Mouse (Mus musculus) embryonic facial prominence, embryonic 13.5 days (tissue): ENCODE results near the gene Pam16. TPM values are rescaled to one million over a fixed set of nuclear protein-coding genes. Genes with fewer than 3 reads are reported as not detected.

ENCODE experiments used
- ATAC-seq: fragments of 200-750 bp; cut with Nextera tagmentation; 2 replicates; pipeline ENCODE4 v1.8.0; 2017; ENCODE audit warnings: low read depth; ENCODE audit not compliant: insufficient number of reproducible peaks, insufficient read depth, low FRiP score, low TSS enrichment
- H3K27ac ChIP-seq: fragments of 300-500 bp; sonication (generic); 2 replicates; pipeline ENCODE4 v1.5.1; 2015; ENCODE audit warnings: moderate library complexity, mild to moderate bottlenecking, inconsistent platforms
- H3K27me3 ChIP-seq: fragments of 300-500 bp; sonication (generic); 2 replicates; pipeline ENCODE4 v1.6.1; 2015; ENCODE audit warnings: mild to moderate bottlenecking, inconsistent platforms
- H3K36me3 ChIP-seq: fragments of 300-500 bp; sonication (generic); 2 replicates; pipeline ENCODE4 v1.6.1; 2015; ENCODE audit warnings: mild to moderate bottlenecking, inconsistent platforms
- H3K4me1 ChIP-seq: fragments of 300-500 bp; sonication (generic); 2 replicates; pipeline ENCODE4 v1.6.1; 2015; ENCODE audit warnings: inconsistent platforms
- H3K4me2 ChIP-seq: fragments of 300-500 bp; sonication (generic); 2 replicates; pipeline ENCODE4 v1.6.1; 2015; ENCODE audit warnings: moderate library complexity, mild to moderate bottlenecking, inconsistent platforms
- H3K4me3 ChIP-seq: fragments of 300-500 bp; sonication (generic); 2 replicates; pipeline ENCODE4 v1.5.1; 2015; ENCODE audit warnings: mild to moderate bottlenecking, inconsistent platforms
- H3K9ac ChIP-seq: fragments of 300-500 bp; sonication (generic); 2 replicates; pipeline ENCODE4 v1.6.1; 2015; ENCODE audit warnings: mild to moderate bottlenecking, inconsistent platforms
- H3K9me3 ChIP-seq: fragments of 300-500 bp; sonication (generic); 2 replicates; pipeline ENCODE4 v1.6.1; 2016; ENCODE audit warnings: inconsistent platforms
- WGBS: fragments of 180-500 bp; shearing (Covaris S2); methylation state at CpG from one replicate; pipeline ENCODE4 v1.1.7; 2015; ENCODE audit warnings: mixed read lengths; 5-methylcytosine and 5-hydroxymethylcytosine counted together
- polyA plus RNA-seq: library from polyadenylated mRNA; unstranded; fragments of >200 nt; fragmentation: Nextera tagmentation; extraction: Ambion mirVana; gene quantifications from 2 replicates; pipeline ENCODE4 v1.2.1, GENCODE M21; 2015

Pam16 gene
- polyA plus RNA-seq, 1 experiment from 2014 or later, result 99.5 TPM

DNA sequence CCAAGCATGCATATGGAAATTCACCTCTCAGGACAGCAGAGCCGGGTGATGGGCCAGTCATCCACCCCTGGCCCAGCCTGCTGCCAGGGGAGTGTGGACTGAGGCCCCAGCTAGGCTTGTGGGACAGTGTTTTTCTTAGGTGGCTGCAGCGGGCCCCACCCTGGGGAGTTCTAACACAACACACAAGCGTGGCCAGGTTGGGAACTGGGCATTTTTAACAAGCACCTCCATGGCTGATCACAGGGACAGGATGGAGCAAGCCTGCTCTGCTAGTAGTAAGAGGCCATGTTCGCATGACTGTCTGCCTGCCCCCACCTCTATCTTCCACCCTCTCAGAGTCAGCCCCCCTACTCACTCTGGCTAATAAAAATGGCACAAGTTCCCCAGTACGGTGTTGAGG is 26.7 kb downstream of the Pam16 start:
- ATAC-seq, result no peak
- no peaks in the 10 kb centered on the region for H3K36me3 ChIP-seq
- no peaks in the 10 kb centered on the region for H3K27me3 ChIP-seq
- H3K4me2 ChIP-seq, result peak overlapping the region; percentile 99
- 59% methylated on average over 5 of the region's 5 CpGs for WGBS
- peak overlapping the region; percentile 95 for H3K9ac ChIP-seq
- H3K4me3 ChIP-seq, result 0 out of 2 replicates have a peak overlapping the region, but pooled peaks have one; percentile 89
- peak overlapping the region; percentile 96 for H3K27ac ChIP-seq
- H3K9me3 ChIP-seq, result no peaks in the 10 kb centered on the region
- peaks cover 83% of the 10 kb centered on the region for H3K4me1 ChIP-seq

DNA sequence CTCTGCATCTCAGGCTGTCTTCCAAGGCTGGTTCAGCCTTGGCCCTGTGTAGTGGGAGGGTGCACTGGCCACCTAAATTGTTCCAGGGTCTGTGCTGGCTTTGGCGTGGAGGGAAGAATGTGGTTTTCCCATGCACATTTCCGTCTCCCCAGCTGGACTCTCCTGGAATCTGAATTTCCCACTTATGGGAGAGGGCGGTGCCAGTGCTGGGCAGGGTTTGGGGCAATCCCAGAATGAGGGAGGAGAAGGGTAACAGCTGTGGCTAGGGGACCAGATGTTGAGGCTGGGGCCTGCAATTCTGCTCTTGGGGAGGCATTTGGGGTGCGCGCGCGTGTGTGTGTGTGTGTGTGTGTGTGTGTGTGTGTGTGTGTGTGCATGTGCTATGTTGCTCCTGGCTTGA is 27.5 kb downstream of the Pam16 start:
- Histone ChIP-seq H3K27me3 (no peaks in the 10 kb centered on the region), H3K4me3 (peak overlapping the region; percentile 89), H3K4me2 (peak overlapping the region; percentile 99), H3K36me3 (no peaks in the 10 kb centered on the region), H3K9me3 (no peaks in the 10 kb centered on the region), H3K9ac (peak overlapping the region; percentile 95), H3K27ac (peak overlapping the region; percentile 96), H3K4me1 (peaks cover 83% of the 10 kb centered on the region)
- ATAC-seq, result no peak
- 31% methylated on average over 7 of the region's 7 CpGs for WGBS

DNA sequence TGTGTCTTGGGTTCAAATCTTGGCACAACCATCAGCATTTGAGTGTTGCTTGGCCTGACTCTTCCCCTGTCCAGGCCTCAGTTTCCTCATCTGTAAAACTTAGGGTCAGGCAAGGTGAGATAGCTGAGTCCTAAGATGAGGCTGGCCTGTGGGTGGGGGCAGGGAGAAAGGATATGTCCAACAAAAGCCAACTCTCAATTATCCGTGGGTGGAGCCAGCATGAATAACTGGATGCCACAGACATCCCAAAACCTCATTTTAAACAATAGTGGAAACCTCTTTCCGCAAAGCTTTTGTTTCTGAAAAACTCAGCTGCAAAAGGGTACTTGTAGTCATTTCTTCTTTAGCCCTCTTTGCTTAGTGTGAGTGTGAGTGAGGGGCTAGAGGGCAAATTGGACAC is 28.0 kb downstream of the Pam16 start:
- WGBS, result 34% methylated on average over 2 of the region's 2 CpGs
- Histone ChIP-seq H3K9ac (peak overlapping the region; percentile 95), H3K9me3 (no peaks in the 10 kb centered on the region), H3K4me2 (peak overlapping the region; percentile 99), H3K4me1 (peaks cover 83% of the 10 kb centered on the region), H3K4me3 (peak overlapping the region; percentile 89), H3K36me3 (no peaks in the 10 kb centered on the region), H3K27ac (peak overlapping the region; percentile 96), H3K27me3 (no peaks in the 10 kb centered on the region)
- ATAC-seq, result no peak

DNA sequence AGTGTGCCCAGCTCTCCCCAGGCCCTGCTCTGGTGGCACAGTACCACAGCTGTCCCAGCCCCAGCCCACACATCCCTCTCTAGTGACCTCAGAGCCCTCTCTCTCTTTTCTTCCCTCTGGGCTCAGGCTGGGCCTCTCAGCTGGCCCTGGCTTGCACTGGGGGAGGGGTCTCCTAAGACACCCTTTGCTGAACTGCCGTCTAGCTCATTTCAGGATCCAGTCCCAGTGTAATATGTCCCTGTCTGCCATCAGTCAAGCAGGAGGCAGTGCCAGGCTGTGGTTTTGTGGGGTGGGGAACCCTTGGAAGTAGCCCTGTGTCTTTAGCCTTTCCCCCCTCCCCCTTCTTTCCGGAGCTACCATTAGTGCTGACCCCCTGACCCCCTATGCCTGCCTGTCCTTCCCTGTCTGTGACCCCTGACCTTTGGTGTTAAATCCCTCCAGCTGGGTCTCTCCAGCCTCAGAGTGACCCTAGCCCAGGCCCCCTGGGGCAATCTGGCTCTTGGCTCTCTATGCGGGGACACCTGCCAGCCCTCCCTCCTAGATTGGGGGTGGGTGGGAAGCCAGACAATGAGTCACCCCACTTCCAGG is 28.6 kb downstream of the Pam16 start:
- Histone ChIP-seq H3K4me3 (peak overlapping the region; percentile 89), H3K4me2 (peak overlapping the region; percentile 99), H3K27ac (peak overlapping the region; percentile 96), H3K9me3 (no peaks in the 10 kb centered on the region), H3K27me3 (no peaks in the 10 kb centered on the region), H3K4me1 (peaks cover 80% of the 10 kb centered on the region), H3K36me3 (peaks cover under 1% of the 10 kb centered on the region; the same call in 1 of the 2 replicates), H3K9ac (peak overlapping the region; percentile 95)
- no peak for ATAC-seq
- WGBS, result 10% methylated on average over 3 of the region's 3 CpGs

DNA sequence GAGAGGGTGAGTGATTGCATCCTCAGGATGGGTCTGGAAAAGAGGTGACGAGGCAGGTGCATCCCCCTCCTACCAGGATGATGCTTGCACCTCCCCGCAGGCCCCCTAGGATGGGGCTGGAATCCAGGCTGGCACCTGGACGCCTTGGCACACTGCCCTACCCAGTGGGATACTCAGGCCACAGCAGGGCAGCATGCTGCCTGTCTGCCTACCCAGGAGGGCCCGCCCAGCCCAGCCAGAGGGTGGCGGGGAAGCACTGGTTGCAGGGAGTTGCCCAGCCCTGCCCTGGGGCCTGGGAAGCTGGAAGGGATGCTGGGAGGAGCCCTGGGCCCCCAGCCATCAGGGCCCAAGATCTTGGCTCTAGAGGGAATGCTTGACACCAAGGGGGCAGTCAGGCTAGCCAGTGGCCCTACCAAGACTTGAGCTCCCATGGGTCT is 29.2 kb downstream of the Pam16 start:
- 6% methylated on average over 5 of the region's 5 CpGs for WGBS
- ATAC-seq, result no peak
- no peaks in the 10 kb centered on the region for H3K27me3 ChIP-seq
- peak overlapping the region; percentile 96 for H3K27ac ChIP-seq
- H3K4me2 ChIP-seq, result peak overlapping the region; percentile 99
- no peaks in the 10 kb centered on the region for H3K9me3 ChIP-seq
- peaks cover 8% of the 10 kb centered on the region for H3K36me3 ChIP-seq
- peak overlapping the region; percentile 89 for H3K4me3 ChIP-seq
- H3K4me1 ChIP-seq, result peaks cover 74% of the 10 kb centered on the region
- H3K9ac ChIP-seq, result peak overlapping the region; percentile 95

DNA sequence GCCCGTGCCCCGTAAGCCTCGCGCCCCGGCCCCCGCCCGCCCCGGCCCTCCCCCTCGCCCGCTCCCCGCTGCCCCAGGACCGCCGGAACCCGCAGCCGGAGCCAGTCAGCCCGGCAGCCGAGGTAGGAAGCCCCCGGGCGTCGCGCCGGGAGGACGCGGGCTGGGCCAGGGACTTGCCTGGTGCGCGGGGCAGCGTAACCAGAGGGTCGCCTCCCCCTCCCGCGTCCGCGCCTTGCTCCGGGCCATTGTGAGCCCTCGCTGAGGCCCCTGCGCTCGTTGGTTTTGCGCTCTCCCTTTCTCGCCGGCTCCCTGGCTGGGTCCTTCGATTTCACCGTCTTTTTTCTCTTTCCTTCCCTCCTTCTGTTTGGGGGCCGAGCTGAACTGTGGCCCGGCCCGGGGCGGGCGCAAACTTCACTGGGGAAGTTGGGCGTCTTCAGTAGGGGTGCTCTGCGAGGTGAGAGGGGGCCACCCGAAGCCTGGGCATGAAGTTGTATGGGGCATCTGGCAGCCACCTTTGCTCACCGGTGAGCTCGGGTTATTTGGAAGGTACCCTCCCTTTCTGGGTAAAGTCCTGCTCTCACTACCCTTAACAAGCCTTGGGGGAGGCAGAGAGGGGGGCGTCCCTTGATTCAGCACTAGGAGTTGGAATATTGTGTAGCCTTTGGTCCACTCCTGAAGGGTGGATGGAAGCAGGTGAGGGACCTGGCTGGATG is 29.8 kb downstream of the Pam16 start:
- ATAC-seq, result peak; percentile 12; the same call in 1 of the 2 replicates
- H3K4me3 ChIP-seq, result peak overlapping the region; percentile 89
- H3K4me2 ChIP-seq, result peak overlapping the region; percentile 99
- peak overlapping the region; percentile 96 for H3K27ac ChIP-seq
- H3K27me3 ChIP-seq, result no peaks in the 10 kb centered on the region
- peaks cover 13% of the 10 kb centered on the region for H3K36me3 ChIP-seq
- under 1% methylated on average over 39 of the region's 52 CpGs for WGBS
- no peaks in the 10 kb centered on the region for H3K9me3 ChIP-seq
- H3K4me1 ChIP-seq, result peaks cover 69% of the 10 kb centered on the region
- peak overlapping the region; percentile 95 for H3K9ac ChIP-seq

DNA sequence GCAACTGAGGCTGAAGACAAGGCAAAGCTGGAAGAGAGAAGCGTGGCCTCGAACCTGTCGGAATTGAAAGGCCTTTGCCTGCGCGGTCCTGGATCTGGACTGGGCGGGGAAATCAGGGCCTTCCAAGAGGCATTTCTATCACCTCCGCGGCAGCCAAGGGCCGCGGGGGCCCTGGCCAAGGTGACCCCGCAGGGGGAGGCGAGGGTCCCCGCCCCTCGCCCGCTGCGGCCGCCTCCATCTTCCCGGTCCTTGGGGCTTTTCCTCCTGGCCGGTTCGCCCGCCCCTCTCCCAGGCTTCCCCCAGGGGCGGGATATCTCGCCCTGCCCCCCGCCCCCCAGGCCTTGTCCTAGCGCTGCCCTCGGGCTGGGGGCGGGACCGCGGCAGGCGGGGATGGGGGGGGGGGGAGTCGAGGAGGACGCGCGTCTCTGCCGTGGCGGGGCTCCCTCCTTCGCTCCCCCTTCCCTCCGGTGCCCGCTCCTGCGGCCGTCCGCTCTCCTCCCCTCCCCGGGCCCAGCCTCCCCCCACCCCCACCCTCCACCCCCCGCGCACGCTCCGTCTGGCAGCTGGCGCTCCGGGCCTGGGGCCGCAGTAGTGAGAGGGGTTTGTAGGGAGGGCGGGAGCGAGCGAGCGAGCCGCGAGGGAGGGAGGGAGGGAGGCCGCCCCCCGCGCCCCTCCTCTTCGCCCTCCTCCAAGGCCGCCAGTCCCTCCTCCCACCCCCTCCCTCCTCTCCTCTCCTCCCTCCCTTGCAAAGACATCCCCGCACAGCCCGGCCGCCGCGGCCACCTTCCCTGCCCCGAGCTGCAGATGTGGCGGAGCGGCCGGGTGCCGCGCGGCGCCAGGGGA is 30.6 kb downstream of the Pam16 start, which contains the start of gene Glis2:
TSS of gene Glis2 (plus strand) at position 743 of the 843 bp plus-strand sequence.
- peak; percentile 88 for ATAC-seq
- peak within 1 kb of the TSS; percentile 95 for H3K9ac ChIP-seq
- peaks cover 14% of the 10 kb centered on the region for H3K36me3 ChIP-seq
- H3K9me3 ChIP-seq, result no peaks in the 10 kb centered on the region
- peak within 1 kb of the TSS; percentile 96 for H3K27ac ChIP-seq
- peak within 1 kb of the TSS; percentile 99 for H3K4me2 ChIP-seq
- WGBS, result under 1% methylated on average over 28 of the region's 74 CpGs
- H3K4me3 ChIP-seq, result peak within 1 kb of the TSS; percentile 89
- H3K4me1 ChIP-seq, result peaks cover 61% of the 10 kb centered on the region
- no peaks in the 10 kb centered on the region for H3K27me3 ChIP-seq

DNA sequence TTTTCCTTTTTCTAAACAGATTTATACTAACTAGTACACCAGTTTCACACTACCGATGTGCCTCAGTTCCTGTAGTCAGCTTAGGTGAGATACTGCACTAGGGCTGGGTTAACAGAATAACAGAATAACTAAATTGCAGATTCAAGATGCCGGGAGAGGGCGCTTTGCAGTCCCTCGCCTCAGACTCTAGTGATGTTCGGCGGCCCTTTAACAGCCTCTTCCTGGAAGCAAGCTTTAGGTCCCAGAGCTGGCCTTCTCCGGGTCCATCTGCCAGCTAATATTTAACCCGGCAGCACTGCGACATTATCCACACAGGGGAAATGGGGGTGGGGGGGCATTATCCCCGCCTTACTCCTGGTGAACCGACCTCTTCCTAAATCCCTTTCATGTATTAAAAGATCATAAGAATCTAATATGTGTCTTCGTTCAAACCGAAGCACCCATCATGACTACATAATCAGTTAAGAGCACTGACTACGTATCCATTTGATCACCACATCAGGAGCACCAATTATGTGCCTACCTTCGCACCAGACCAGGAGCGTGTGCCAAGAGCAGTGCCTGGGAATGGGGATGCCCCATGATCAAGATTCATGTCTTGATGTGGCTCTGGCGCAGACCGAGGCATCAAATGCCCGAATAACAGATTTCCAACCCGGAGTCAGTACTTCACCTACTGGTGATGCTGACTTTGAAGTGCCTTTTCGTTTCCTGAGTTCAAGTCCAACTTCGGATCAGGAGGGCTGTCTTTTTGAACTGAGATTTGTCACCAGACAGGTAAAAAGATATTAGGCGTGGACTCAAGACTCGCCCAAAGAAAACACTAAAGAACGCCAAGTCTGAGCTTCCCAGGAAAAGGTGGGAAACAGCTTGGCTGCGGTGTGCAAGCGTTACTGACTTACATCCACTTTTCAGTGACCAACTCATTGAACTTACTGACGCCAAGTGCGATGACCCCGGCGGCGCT is 31.6 kb downstream of the Pam16 start:
- peak overlapping the region; percentile 89 for H3K4me3 ChIP-seq
- no peak for ATAC-seq
- WGBS, result 11% methylated on average over 32 of the region's 32 CpGs
- H3K9ac ChIP-seq, result peak overlapping the region; percentile 95
- peaks cover 51% of the 10 kb centered on the region for H3K4me1 ChIP-seq
- H3K27me3 ChIP-seq, result no peaks in the 10 kb centered on the region
- peak overlapping the region; percentile 96 for H3K27ac ChIP-seq
- no peaks in the 10 kb centered on the region for H3K9me3 ChIP-seq
- peaks cover 14% of the 10 kb centered on the region for H3K36me3 ChIP-seq
- H3K4me2 ChIP-seq, result peak overlapping the region; percentile 99

DNA sequence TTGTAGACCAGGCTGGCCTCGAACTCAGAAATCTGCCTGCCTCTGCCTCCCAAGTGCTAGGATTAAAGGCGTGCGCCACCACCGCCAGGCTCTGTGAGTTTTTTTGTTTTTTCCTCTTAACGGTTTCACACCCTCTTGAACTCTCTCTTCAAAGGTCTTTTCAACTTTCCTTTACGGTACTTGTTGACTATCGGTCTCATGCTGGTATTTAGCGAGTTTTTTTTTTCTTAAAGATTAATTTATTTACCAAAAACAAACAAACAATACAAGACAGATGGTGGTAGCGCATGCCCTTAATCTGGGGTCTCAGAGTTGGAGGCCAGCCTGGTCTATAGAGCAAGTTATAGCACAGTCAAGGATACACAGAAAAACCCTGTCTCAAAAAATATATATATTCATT is 34.6 kb downstream of the Pam16 start:
- no peak overlapping the region for H3K4me2 ChIP-seq
- H3K36me3 ChIP-seq, result peaks cover 14% of the 10 kb centered on the region
- no peaks in the 10 kb centered on the region for H3K9me3 ChIP-seq
- H3K27me3 ChIP-seq, result no peaks in the 10 kb centered on the region
- peaks cover 42% of the 10 kb centered on the region for H3K4me1 ChIP-seq
- WGBS, result 93% methylated on average over 9 of the region's 9 CpGs
- H3K9ac ChIP-seq, result no peak overlapping the region
- ATAC-seq, result no peak
- H3K27ac ChIP-seq, result no peak overlapping the region
- no peak overlapping the region for H3K4me3 ChIP-seq

DNA sequence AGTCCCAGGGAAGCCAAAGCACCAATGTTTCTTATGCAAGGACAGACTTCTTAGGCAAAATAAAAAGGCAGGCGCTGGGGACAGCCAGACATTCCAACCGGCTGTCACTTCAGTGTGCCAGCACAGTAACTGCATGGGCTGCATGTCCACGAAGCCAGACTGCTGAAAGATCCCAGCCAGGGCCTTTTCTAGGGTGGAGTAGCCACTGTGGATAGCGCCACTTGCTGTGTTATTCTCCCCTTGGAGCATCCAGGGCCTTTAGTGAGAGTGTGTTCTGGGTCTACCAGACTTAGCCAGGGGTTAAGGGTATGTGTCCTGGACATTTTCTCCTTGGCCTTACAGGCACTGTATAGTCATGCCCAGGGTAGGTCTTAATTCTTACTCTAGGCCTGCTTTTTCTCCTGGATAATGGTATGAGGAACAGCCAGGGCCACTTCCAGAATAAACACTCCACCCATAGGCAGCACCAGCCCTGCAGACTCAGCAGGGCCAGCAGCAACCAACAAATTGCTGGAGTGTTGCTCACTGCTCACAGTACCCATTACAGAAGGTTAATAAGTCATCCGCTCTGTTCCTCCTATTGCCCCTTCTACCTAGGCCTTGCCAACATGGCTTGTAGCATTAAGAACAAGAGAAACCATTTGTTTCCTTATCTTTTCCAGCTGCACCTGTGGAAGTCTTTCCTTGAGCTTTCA is 37.1 kb downstream of the Pam16 start:
- peak overlapping the region; percentile 94 for H3K27ac ChIP-seq
- peaks cover 29% of the 10 kb centered on the region for H3K4me1 ChIP-seq
- H3K9ac ChIP-seq, result no peak overlapping the region
- no peak overlapping the region for H3K4me3 ChIP-seq
- no peaks in the 10 kb centered on the region for H3K9me3 ChIP-seq
- ATAC-seq, result no peak
- peaks cover 14% of the 10 kb centered on the region for H3K36me3 ChIP-seq
- H3K4me2 ChIP-seq, result peak overlapping the region; percentile 61; the same call in 1 of the 2 replicates
- no peaks in the 10 kb centered on the region for H3K27me3 ChIP-seq
- WGBS, result 69% methylated on average over 5 of the region's 5 CpGs
